ENCODE assay signal across 19 mouse cellular contexts in genomic region chr3:59054834-59055535, GRCm38 (mm10). TPM values are rescaled to one million over a fixed set of nuclear protein-coding genes. Genes with fewer than 3 reads are reported as not detected.
DNase-seq lines count a peak whose midpoint lies in the region; ATAC-seq lines count a peak whose summit lies in the region.
"Had no signal": no experiment of that assay in that cellular context is flagged by ENCODE, and none has a peak within 500 bp of the region (broad histone marks: within the 10 kb centered on the region; RNA-seq: fewer than 3 reads in every experiment).

No protein-coding gene starts in this region.

- DNase-seq in heart, adult 11 months, result peak; percentile 88
- no peak for DNase-seq in heart, postnatal 36 days
- DNase-seq in 416B (ENCODE audit: low read depth), result peak; percentile 82
- peak; percentile 30 to 37 for DNase-seq in monocyte, adult 2 months (ENCODE audit: low read depth in 1 of 2, low spot score in 2 of 2)
- no peak for DNase-seq in layer of hippocampus, adult 9-11 months
- DNase-seq in layer of hippocampus, adult 11-12 months (ENCODE audit: low spot score), result no peak
- DNase-seq: adrenal gland, postnatal 14 days; cerebellum, postnatal 36 days; kidney, adult 9 months; lung, embryonic 14.5 days; thymus, adult 18-20 months had no signal

- H3K4me1 ChIP-seq in liver, embryonic 12.5 days, result peaks cover 61% of the 10 kb centered on the region
- H3K4me1 ChIP-seq in forebrain, embryonic 15.5 days, result 0 out of 2 replicates have a peak, but pooled peaks cover 3% of the 10 kb centered on the region
- H3K4me1 ChIP-seq: forebrain, embryonic 12.5 days; midbrain, embryonic 12.5 days had no signal

- H3K4me3 ChIP-seq in liver, embryonic 12.5 days, result peak overlapping the region; percentile 9; the same call in 1 of the 2 replicates
- H3K4me3 ChIP-seq in forebrain, embryonic 15.5 days, result no peak overlapping the region
- H3K4me3 ChIP-seq: embryonic facial prominence, embryonic 13.5 days; forebrain, embryonic 12.5 days; heart, adult 2 months; midbrain, embryonic 12.5 days had no signal

- ATAC-seq in liver, embryonic 12.5 days, result no peak
- no peak for ATAC-seq in forebrain, embryonic 15.5 days (replicated peaks)

- peak overlapping the region; percentile 53 for H3K4me2 ChIP-seq in liver, embryonic 12.5 days
- no peak overlapping the region for H3K4me2 ChIP-seq in forebrain, embryonic 15.5 days (replicated peaks)
- H3K4me2 ChIP-seq: embryonic facial prominence, embryonic 13.5 days; forebrain, embryonic 12.5 days; lung, embryonic 14.5 days; midbrain, embryonic 12.5 days had no signal

- no peak overlapping the region; the same call in 1 of the 2 replicates for H3K9ac ChIP-seq in liver, embryonic 12.5 days
- H3K9ac ChIP-seq in forebrain, embryonic 15.5 days (replicated peaks), result no peak overlapping the region
- H3K9ac ChIP-seq: embryonic facial prominence, embryonic 13.5 days; forebrain, embryonic 12.5 days; lung, embryonic 14.5 days; midbrain, embryonic 12.5 days had no signal

- intact Hi-C loops in heart, postnatal 36 days (cut with DNase I), result loop anchor here (5.0 kb wide), 1 partner anchor 218 kb away; no protein-coding TSS in a partner anchor

- peak overlapping the region; percentile 61; the same call in 1 of the 2 replicates for H3K27ac ChIP-seq in liver, embryonic 12.5 days
- no peak overlapping the region for H3K27ac ChIP-seq in forebrain, embryonic 15.5 days (replicated peaks)
- H3K27ac ChIP-seq: embryonic facial prominence, embryonic 13.5 days; forebrain, embryonic 12.5 days; heart, adult 2 months; midbrain, embryonic 12.5 days had no signal

- 18% methylated on average over 17 of the region's 17 CpGs for WGBS in liver, embryonic 12.5 days (ENCODE audit: insufficient replicate concordance)
- 86% methylated on average over 17 of the region's 17 CpGs for WGBS in forebrain, embryonic 15.5 days

- no peaks in the 10 kb centered on the region for H3K36me3 ChIP-seq in liver, embryonic 12.5 days
- H3K36me3 ChIP-seq in forebrain, embryonic 15.5 days, result no peaks in the 10 kb centered on the region
- H3K36me3 ChIP-seq: embryonic facial prominence, embryonic 13.5 days; forebrain, embryonic 12.5 days; midbrain, embryonic 12.5 days had no signal

- H3K27me3 ChIP-seq in liver, embryonic 12.5 days (replicated peaks), result no peaks in the 10 kb centered on the region
- no peaks in the 10 kb centered on the region for H3K27me3 ChIP-seq in forebrain, embryonic 15.5 days
- H3K27me3 ChIP-seq: embryonic facial prominence, embryonic 13.5 days; forebrain, embryonic 12.5 days; midbrain, embryonic 12.5 days had no signal

- H3K9me3 ChIP-seq in liver, embryonic 12.5 days (replicated peaks), result no peaks in the 10 kb centered on the region
- no peaks in the 10 kb centered on the region for H3K9me3 ChIP-seq in forebrain, embryonic 15.5 days
- H3K9me3 ChIP-seq: embryonic facial prominence, embryonic 13.5 days; forebrain, embryonic 12.5 days; midbrain, embryonic 12.5 days had no signal

RNA-seq across cellular contexts. Expression of gene Gpr171, which starts 46.6 kb away (rescaled TPM):
- total RNA-seq in heart, postnatal 36 days (2021), result under 1 TPM in 1 of 2 experiments, not detected in 1; 0.11 TPM
- polyA plus RNA-seq in liver, embryonic 12.5 days (2016; fragmentation: Nextera tagmentation; extraction: Ambion mirVana), result 2.2 and 2.3 TPM in 2 replicates
- polyA plus RNA-seq in forebrain, embryonic 15.5 days (2015; fragmentation: Nextera tagmentation; extraction: Ambion mirVana), result 0.96 and 1.0 TPM in 2 replicates
- total RNA-seq: layer of hippocampus, adult 8-10 months; left cerebral cortex, postnatal 25 days had no signal

RNA-seq across cellular contexts. Expression of gene Med12l, which starts 49.4 kb away (rescaled TPM):
- 1 to 10 TPM; 6.2 to 6.6 TPM for total RNA-seq in heart, postnatal 36 days (2021)
- 1.9 and 2.1 TPM in 2 replicates for polyA plus RNA-seq in liver, embryonic 12.5 days (2016; fragmentation: Nextera tagmentation; extraction: Ambion mirVana)
- polyA plus RNA-seq in forebrain, embryonic 15.5 days (2015; fragmentation: Nextera tagmentation; extraction: Ambion mirVana), result 3.3 and 3.5 TPM in 2 replicates

Comparison
In these comparisons a context has a peak if more than half of its experiments do, and no peak if none do; other contexts are left out.
1. DNase-seq: peak in heart, adult 11 months (single experiment), 416B (single experiment) and monocyte, adult 2 months (2 of 2); none in heart, postnatal 36 days (0 of 2), layer of hippocampus, adult 9-11 months (single experiment) and layer of hippocampus, adult 11-12 months (single experiment).